Mouse (Mus musculus) left cerebral cortex, adult 18-20 months (tissue): Measurements from ENCODE around the gene Maff. TPM values are rescaled to one million over a fixed set of nuclear protein-coding genes. Genes with fewer than 3 reads are reported as not detected.

ENCODE experiments used
- DNase-seq, 2 experiments: peaks; one replicate each; pipeline ENCODE4 v3.0.0; 2021 to 2022; ENCODE audit warnings: low spot score in 2 of 2, mixed read lengths in 1 of 2
- total RNA-seq, 2 experiments: library from RNA; stranded (reverse); gene quantifications; 2 replicates each; pipeline ENCODE4 v1.2.3; 2021

Gene Maff
- total RNA-seq, 2 experiments from 2014 or later: 1.8 to 2.8 TPM

GRCm38 (mm10) chr15:79329346-79329978 is 17.0 kb upstream of the Maff start:
- DNase-seq: no peak

GRCm38 (mm10) chr15:79329979-79330363 is 16.4 kb upstream of the Maff start:
- no peak for DNase-seq

GRCm38 (mm10) chr15:79330521-79330920 is 15.9 kb upstream of the Maff start:
- no peak for DNase-seq

GRCm38 (mm10) chr15:79333409-79333808 is 13.0 kb upstream of the Maff start:
- DNase-seq: no peak

GRCm38 (mm10) chr15:79335061-79335655 is 11.3 kb upstream of the Maff start:
- no peak for DNase-seq

- no peak for DNase-seq
These were observed 7.4 kb upstream of the Maff start for GRCm38 (mm10) chr15:79338978-79339377.

- no peak for DNase-seq
These were observed 3.6 kb upstream of the Maff start for GRCm38 (mm10) chr15:79342641-79343337.

- DNase-seq: no peak
These were observed 1.8 kb upstream of the Maff start for GRCm38 (mm10) chr15:79344627-79345026.

GRCm38 (mm10) chr15:79347165-79347844 is 884 bp downstream of the Maff start:
- DNase-seq: peak; percentile 83 to 85

GRCm38 (mm10) chr15:79347845-79348506 is 1.6 kb downstream of the Maff start:
- peak; percentile 21 to 27 for DNase-seq

GRCm38 (mm10) chr15:79348651-79349050 is 2.2 kb downstream of the Maff start:
- DNase-seq: no peak

GRCm38 (mm10) chr15:79350866-79351265 is 4.4 kb downstream of the Maff start:
- DNase-seq: no peak

- DNase-seq: no peak
These were observed 4.9 kb downstream of the Maff start for GRCm38 (mm10) chr15:79351331-79351767.

- DNase-seq: no peak
These were observed 6.1 kb downstream of the Maff start for GRCm38 (mm10) chr15:79352479-79352878.

- DNase-seq: no peak
These were observed 7.4 kb downstream of the Maff start for GRCm38 (mm10) chr15:79353690-79354305.

GRCm38 (mm10) chr15:79354619-79355018 is 8.2 kb downstream of the Maff start:
- no peak for DNase-seq

- no peak for DNase-seq
These were observed 10.1 kb downstream of the Maff start for GRCm38 (mm10) chr15:79356481-79356880.

- peak; percentile 40 to 66 for DNase-seq
These were observed 10.9 kb downstream of the Maff start for GRCm38 (mm10) chr15:79357036-79357911.

GRCm38 (mm10) chr15:79357974-79358690 is 11.7 kb downstream of the Maff start:
- DNase-seq: no peak
